Mouse (Mus musculus) mesoderm, embryonic 11.5 days (tissue): ENCODE measurements around the gene Kcnh6.
"Not testable (repeated sequence)": the region's sequence is repeated elsewhere in the genome, so short reads cannot be mapped to it uniquely, and the experiment has no call there.

Source experiments
- DNase-seq: peaks from one replicate; pipeline ENCODE4 v3.0.0-alpha.2; 2012; ENCODE audit warnings: low read depth, low spot score

Kcnh6 gene

DNA sequence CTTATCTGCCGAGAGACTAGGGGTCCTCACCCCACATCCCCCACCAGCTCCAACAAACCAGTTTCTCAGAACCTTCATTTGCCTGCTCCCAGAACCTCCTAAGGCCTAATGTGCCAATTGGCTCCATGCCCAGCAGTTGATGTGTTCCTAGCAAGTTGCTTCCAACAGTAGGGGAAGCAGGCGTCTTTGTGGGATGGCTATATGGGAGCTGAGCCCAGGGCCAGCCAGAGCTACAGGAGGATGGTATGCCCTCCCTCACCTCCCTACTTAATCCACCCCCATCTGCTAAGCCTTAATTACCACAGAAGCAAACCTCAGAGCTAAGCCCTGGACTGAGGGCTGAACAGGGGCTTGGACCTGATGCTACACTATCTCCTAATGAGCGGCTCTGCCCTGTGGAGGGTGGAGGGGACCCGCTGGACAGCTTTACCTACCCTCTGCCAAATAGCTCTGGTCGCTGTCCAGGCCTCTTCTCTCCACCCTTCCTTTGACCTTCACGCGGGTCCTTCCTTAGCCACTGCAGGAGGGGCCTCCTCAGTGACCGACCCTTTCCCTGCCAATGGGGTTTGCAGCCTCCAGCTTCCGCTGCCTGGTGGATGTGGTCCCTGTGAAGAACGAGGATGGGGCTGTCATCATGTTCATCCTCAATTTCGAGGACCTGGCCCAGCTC lies 5.8 kb downstream of the Kcnh6 start:
- DNase-seq: no peak

DNA sequence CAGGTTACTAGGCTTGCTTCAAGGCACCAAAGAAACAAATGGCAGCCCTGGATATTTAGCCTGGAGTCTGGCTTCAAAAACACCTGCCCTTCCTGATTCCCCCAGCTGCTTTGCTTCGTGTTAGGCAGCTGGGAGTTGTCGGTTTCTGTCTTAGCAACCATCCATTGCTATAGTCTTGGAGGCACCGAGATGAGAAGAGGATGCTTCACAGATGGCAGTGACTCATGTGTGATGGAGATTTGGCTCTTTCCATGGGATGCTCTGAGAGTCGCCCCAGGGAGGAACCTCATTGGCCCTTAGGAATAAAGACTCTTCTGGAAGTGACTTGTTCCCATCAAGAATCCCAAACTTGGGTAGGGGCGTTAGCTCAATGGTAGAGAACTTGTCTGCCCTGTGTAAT lies 8.5 kb downstream of the Kcnh6 start:
- no peak for DNase-seq

DNA sequence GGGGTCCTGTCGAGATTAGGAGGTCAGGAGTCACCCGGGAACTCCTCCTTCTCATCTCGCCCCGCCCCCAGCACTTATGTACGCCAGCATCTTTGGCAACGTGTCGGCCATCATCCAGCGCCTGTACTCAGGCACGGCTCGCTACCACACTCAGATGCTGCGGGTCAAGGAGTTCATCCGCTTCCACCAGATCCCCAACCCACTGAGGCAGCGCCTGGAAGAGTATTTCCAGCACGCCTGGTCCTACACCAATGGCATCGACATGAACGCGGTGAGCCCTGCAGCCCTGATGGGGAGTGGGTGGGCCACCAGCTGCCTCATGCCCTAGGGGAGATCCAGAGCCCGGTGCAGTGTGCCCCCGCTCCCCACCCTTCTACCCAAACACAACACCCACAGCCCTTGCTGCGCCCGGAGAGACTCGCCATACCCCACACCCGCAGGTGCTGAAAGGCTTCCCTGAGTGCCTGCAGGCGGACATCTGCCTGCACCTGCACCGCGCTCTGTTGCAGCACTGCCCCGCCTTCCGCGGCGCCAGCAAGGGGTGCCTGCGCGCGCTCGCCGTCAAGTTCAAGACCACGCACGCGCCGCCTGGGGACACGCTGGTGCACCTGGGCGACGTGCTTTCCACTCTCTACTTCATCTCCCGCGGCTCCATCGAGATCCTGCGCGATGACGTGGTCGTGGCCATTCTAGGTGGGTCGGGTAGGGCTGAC lies 12.3 kb downstream of the Kcnh6 start:
- peak; percentile 40 for DNase-seq

DNA sequence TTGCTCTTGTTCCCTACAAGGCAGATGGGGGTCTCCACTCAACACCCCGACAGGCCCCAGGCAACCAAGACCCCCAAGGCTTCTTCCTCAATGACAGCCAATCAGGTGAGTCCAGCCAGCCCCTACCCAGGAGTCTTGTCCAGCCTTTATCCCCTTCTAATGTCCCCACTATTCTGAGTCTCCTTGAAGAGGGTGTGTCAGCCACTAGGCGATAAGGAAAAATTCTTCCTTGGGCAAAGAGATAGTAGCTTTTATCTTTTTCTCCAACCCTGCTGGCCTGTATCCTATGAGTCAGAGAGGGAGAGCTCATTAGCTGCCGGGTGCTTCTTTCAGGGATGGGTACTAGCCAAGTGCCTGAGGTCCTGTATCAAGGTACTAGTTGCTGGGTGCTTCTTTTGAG lies 17.9 kb downstream of the Kcnh6 start:
- DNase-seq: no peak

DNA sequence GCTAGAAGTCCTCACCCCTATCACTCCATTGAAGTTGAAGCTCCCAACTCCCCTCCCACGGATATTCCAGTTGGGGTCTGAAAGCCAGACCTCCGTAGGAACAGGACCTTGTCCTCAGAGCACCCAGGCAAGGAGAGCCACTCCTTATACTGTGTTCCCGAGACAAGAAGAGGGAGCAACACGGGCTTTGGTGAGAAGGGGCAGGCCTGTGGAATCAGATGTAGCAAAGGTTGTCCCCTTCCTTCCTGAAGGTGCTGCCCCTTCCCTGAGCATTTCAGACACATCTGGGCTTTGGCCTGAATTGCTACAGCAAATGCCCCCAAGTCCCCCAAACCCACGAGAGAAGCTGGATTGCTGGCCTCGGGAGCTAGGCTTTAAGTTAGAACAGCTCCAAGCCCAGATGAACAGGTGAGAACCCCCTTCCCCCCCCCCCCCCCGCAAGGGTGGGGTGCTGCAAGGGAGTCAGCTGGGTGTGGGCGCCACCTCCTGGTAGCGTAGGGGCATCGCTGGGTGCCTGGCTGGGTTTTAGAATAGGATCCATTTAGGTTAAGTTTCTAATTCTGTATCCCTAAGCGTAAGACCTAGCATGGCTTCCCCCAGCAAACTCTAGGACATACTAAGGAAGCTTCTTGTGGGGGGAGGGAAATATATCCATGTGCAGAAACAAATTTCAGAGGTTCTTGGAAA lies 18.7 kb downstream of the Kcnh6 start:
- peak; percentile 46 for DNase-seq

DNA sequence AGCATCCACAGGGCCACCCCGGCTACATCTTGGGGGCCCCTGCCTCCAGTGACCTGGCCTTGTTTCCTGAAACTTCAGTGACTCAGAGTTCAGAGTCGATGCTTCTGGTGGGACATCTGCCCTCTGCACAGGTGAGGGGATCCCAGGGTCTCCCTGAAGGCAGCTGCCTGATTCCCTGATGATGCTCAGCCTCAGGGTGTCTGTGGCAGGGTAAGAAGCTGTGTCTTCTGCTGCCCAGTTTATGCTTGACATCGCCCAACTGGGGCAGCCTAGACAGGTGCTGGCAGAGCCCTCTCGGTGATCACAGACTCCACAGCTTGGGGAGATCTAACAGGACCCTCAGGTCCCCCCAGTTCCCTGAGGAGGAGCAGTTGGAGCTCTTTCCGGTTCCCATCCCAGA lies 19.7 kb downstream of the Kcnh6 start:
- DNase-seq: no peak

DNA sequence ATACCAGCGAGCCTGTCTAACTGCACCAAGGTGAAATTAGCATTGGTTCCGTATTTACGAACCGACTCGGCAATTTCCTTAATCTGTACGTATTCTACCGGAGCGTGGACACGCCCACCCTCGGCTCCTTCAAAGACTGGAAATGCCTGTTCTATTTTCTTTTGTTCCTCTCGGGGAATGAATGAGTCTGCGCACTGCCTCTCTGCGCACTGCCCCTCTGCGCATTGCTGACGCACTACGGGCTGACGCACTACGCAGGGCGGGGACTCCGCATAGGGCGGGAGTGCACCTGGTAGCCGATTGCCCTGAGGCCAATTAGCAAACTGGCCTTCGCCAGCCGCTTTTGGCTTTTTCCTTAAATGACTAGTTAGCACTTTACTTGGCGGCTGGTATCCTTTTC lies 24.1 kb downstream of the Kcnh6 start:
- DNase-seq: not testable (repeated sequence)

DNA sequence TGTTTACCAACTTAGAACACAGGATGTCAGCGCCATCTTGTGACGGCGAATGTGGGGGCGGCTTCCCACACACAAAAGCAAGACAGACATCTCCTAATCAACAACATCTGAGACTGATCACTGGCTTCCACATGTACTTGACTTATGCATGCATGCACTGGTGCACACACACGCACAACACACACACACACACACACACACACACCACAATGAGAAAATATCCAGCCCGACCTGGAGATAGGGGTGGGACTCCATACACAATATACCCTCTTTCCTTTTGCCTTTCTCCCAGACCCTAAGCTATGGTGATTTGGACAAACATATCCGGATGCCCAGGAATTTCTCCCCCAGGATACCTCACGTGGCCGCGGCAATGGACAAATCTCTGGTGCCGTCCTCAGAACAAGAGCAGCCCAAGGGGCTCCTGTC lies 25.6 kb downstream of the Kcnh6 start:
- no peak for DNase-seq

DNA sequence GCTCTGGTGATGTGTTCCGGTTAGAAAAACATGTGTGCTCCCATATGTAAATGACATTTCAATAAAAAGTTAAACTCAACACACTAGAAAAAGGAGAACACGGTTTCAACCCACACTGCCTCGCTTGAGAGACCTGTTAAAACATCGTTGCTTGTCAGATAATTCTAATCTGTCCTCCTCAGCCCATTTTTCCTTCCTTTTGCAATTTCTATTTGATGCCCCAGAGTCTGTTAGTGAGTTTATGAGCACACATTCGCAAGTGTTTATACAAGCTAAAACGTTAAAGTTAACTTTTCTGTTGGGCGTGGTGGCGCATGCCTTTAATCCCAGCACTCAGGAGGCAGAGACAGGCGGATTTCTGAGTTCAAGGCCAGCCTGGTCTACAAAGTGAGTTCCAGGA lies 27.1 kb downstream of the Kcnh6 start:
- DNase-seq: no peak

DNA sequence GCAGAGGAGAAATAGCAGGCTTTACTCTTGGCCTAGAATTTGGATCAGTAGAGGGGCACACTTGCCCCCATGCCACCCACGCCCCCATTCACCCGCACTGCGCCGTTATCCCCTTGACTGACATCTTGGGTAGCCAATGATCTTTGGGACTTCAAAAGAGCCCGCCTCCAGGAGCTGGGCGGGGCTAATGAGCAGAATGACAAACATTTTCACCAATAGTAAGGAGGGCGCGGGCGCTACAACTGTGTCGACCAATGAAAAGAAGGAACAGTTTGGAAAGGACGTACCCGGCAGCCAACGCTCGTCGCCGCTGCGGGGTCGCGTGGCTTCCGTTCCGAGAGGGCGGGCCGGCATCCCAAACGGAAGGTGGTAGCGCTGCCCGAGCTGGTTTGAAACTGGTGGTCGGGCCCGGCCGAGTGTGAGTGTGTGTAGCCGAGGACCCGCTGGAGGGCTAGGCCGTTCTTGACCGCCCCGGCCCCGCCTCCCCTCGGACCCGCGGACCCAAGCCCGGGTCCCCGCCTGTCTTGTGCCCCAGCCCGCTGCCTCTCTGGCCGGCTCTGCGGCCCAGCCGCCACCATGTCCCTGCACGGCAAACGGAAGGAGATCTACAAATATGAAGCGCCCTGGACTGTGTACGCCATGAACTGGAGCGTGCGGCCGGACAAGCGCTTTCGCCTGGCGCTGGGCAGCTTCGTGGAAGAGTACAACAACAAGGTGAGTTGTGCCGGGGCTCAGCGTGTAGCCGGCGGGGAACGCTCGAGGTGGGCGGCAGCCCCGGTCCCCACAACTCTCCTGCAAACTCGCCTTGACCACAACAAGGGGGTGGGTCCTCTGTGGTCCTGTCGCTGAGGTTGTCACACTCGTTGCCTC lies 28.9 kb downstream of the Kcnh6 start, which contains the start of gene Dcaf7:
TSS of gene Dcaf7 (plus strand) at position 325 of the 870 bp plus-strand sequence.
- peak; percentile 97 for DNase-seq

DNA sequence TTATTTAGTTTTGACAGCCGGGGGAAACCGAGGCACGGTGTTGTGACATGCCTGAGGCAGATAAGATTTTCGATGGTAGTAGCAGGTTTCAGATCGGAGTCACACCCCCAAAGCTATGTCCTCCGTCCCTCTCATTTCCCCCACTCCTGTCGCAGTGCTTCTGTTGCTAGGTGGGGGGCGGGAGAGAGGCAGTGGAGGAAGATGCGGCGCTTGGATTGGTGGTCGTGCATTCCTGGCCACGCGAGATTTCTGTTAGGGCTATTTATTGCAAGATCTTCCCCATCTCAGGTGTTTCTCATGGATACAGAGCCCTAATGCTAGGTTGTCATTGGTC lies 29.5 kb downstream of the Kcnh6 start:
- peak; percentile 79 for DNase-seq

DNA sequence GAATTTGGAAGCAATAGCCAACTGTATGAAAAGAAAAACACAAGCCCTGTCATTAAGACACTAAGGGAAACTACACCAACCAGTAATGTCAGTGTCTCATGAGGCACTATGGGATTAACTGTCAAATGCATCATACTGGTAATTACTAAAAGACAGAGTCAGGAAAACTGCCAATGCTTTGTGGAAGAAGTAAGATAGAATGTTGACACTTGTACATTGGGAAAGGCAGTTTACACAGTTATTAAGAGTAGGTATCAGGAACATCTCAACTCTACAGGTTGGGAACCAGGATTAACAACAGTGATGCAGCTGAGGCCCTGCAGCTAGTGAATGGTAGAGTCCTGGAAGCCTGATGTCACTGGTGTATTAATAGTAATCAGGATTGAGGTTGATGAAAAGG lies 36.4 kb downstream of the Kcnh6 start:
- DNase-seq: no peak

DNA sequence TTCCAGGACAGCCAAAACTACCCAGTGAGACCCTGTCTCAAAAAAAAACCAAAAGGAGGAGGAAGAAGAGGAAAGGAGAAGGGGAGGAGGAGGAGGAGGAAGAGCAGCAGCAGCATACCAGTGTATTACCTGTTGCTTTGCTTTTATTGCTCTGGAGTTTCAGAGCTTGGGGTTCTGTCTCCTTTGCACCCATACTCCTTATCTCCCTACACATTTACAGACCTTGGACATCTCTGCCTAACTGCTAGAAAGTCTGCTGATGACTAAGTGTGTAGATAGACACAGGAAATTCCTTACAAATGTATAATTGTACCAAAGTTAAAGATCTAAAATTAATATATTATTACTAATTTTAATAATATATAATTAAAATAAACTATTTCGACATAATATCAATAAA lies 37.3 kb downstream of the Kcnh6 start:
- no peak for DNase-seq

DNA sequence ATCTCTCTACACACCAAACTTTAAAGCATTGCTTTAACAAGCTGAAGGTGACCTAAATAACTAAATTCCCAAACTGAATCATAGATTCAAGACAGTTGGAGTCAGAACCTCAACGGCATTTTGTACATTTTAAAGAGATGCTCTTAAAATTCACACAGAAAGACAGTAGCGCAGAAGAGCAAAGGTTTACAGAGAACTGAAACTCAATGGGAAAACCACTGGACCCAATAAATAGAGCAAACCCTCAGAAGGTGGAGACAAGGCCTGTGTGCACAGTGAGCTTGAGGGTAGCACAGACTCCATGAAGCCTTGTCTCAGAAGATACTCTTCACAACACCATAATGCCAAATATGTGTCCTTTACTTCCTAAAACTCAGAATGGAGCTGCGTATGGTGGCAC lies 37.9 kb downstream of the Kcnh6 start:
- DNase-seq: no peak

DNA sequence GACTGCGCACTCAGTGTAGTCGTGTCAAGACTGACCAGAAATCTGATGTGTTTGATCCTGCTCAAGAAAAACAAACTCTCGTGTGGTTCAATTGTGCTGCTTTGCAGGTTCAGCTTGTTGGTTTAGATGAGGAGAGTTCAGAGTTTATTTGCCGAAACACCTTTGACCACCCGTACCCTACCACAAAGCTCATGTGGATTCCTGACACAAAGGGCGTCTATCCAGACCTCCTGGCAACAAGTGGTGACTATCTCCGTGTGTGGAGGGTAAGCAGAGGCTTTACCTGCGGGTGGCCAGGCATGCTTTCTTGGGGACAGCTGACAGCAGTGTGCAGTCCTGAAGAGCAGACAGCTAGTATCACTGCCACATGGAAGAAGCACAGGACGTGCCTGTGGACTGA lies 38.7 kb downstream of the Kcnh6 start:
- no peak for DNase-seq

DNA sequence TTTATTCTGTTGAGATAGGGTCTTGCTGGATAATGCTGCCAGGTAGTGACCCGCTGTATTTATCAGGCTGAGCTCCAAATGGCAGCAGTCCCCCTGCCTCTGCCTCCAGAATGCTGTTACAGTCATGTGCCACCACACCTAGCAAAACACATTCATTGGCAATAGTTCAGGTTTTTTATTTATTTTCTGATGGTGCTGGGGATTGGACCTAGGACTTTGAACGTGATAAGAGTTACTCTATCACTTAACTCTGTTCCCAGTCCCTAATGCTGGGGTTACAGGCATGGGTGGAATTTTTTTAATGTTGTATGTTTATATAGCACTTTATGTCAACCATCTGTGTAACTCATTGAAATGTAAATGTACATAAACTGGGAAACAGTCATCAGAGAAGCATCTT lies 46.0 kb downstream of the Kcnh6 start:
- no peak for DNase-seq

DNA sequence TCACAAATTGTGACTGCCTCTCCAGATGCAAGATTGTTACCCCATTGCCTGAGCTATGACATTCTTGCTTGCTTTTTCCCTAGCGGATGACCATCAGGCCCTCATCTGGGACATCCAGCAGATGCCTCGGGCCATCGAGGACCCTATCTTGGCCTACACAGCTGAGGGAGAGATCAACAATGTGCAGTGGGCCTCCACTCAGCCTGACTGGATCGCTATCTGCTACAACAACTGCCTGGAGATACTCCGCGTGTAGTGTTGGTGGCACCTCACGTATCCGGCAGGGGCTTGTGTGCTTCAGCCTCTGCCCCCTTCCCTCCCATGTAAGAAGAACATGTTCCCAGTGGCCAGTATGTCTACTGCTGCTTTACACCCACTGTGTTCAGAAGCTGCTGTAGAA lies 46.7 kb downstream of the Kcnh6 start:
- DNase-seq: no peak

DNA sequence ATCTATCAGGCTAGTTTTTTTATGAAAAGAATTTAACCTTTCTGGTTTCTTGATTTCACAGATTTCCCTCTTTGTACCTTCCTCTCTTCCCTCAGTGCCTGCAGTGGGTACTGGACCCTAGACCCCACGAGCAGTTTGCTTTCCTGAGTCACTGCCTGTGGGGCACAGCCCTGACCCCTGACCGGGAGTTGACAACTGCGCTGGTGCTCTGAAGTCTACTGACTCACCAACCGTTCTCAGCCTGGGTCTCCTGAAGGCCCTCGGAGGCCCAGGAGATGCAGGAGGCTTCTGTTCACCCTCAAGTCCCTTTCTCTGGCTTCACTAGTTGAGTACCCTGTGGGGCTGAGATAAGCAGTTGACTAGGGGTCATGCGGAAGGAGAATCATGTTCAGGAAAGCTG lies 47.4 kb downstream of the Kcnh6 start:
- DNase-seq: no peak

DNA sequence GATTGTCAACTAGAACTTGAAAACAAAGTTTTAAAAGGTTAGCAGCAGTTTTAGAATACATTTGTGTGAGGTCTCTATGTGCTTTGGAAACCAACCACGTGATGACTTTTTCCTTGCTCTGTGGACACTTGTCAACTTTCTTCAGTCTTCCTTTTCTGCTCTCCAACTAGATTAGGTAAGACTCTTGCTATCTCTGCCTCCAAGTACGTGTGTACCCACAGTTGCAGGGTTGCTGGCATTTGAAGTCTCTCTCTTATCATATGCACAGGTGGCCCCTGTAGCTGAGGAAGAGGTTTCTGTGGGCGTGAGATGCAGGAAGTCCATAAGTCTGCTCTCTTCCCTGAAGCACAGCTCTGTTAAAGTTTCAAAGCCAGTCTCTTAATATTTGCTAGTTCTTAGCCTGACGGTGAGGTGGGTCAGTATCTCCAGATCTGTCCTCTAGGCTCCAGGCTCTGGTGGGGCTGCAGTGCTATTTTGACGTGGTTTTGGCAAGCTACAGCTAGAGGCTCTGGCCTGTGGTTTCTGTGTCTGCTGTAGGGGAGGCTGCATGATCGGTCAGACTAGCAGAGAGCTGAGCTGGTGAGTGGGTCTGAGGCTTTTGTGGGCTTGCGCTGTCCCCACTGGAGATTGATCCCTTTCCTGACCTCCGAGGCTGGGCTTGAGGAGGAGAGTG lies 49.0 kb downstream of the Kcnh6 start:
- no peak for DNase-seq

DNA sequence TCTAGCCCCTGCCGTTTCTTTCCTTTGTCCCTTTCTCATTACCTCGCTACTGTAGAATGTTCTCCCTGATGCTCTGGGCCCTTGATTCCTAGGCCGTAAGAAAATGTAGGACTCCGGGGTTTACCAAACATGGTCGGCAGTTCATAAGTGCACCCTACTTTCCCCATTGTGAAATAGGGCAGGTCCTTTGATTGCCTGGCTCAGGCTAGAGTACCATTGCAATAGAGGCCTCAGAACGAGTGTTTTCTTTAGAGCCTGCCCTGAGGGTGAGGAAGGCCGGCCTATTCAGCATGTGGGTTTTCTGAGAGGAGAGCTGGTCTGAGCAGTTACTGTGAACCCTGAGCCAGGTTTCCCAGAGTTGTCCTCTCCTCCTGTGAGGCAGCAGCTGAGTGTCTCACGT lies 50.1 kb downstream of the Kcnh6 start:
- no peak for DNase-seq

DNA sequence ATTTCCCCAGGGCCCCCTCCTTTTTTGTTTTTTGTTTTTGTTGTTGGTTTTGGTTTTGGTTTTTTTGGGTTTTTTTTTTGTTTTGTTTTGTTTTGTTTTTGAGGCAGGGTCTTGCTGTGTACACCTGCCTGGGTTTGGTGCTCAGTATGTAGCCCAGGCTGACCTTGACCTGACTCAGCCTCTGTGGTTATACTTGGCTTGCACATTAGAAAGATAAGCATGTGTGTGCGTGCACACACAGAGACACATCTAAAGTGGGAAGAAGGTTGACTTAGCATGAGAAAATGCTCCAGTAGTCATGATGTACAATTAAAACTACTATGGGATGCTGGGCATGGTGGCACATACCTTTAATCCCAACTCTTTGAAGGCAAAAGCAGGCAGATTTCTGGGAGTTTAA lies 52.6 kb downstream of the Kcnh6 start:
- DNase-seq: no peak

DNA sequence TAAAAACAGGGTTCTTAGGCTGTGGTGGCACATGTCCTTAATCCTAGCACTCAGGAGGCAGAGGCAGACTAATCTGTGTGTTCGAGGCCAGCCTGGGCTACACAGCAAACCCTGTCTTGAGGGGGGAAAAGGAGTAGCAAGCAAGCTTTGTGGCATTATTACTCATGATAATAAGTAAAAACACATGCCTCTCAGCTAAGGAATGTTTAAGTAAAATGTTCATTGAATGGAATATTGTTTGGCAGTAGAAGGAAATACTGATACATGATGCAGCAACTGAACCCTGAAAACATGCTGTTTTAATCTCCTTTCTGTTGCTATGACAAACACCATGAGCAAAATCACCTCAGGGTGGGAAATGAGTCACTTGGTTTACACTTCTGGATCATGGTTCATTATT lies 53.4 kb downstream of the Kcnh6 start:
- DNase-seq: no peak
